Mouse (Mus musculus) ES-Bruce4 (cell line): ENCODE measurements around the gene Ntrk2. TPM values are rescaled to one million over a fixed set of nuclear protein-coding genes. Genes with fewer than 3 reads are reported as not detected.
"Not testable (repeated sequence)": the region's sequence is repeated elsewhere in the genome, so short reads cannot be mapped to it uniquely, and the experiment has no call there.

Source experiments
- H3K27ac ChIP-seq: 2 replicates; pipeline ENCODE4 v1.5.1; 2012; ENCODE audit warnings: low read length, inconsistent platforms; ENCODE audit not compliant: insufficient read depth
- H3K27me3 ChIP-seq: 2 replicates; pipeline ENCODE4 v1.6.1; 2012; ENCODE audit warnings: mild to moderate bottlenecking, low read length, inconsistent platforms; ENCODE audit not compliant: control insufficient read depth, poor library complexity, insufficient read depth, severe bottlenecking
- H3K36me3 ChIP-seq: 2 replicates; pipeline ENCODE4 v1.6.1; 2012; ENCODE audit warnings: inconsistent platforms, mild to moderate bottlenecking, low read length, moderate library complexity; ENCODE audit not compliant: control insufficient read depth, poor library complexity, insufficient read depth, severe bottlenecking
- H3K4me1 ChIP-seq: one replicate; pipeline ENCODE4 v1.8.1; 2011; ENCODE audit warnings: low read length; ENCODE audit not compliant: control insufficient read depth, insufficient read depth
- H3K4me3 ChIP-seq: 2 replicates; pipeline ENCODE4 v1.5.1; 2011; ENCODE audit warnings: low read depth, mild to moderate bottlenecking, low read length
- H3K9ac ChIP-seq: 2 replicates; pipeline ENCODE4 v1.6.1; 2012; ENCODE audit warnings: low read depth, mild to moderate bottlenecking, inconsistent platforms; ENCODE audit not compliant: poor library complexity, severe bottlenecking
- H3K9me3 ChIP-seq: replicated peaks from 2 replicates; pipeline ENCODE4 v1.6.1; 2012; ENCODE audit warnings: mild to moderate bottlenecking, low read length, inconsistent platforms; ENCODE audit not compliant: control insufficient read depth, poor library complexity, insufficient read depth, severe bottlenecking
- CTCF ChIP-seq: IDR thresholded peaks from one replicate; pipeline ENCODE4 v1.8.1; 2011; ENCODE audit warnings: low read depth, low read length
- EP300 ChIP-seq: IDR thresholded peaks from 2 replicates; pipeline ENCODE4 v1.6.1; 2011; ENCODE audit warnings: low read depth, low read length; ENCODE audit not compliant: insufficient read depth
- POLR2A ChIP-seq: IDR thresholded peaks from one replicate; pipeline ENCODE4 v1.8.1; 2011; ENCODE audit warnings: low read length; ENCODE audit not compliant: insufficient read depth
- polyA plus RNA-seq: library from polyadenylated mRNA; stranded (reverse); fragments of >200 nt; gene quantifications from 2 replicates; pipeline ENCODE4 v1.2.4, GENCODE M21; 2011; ENCODE audit warnings: low read depth; ENCODE audit not compliant: missing spikeins, insufficient read depth, insufficient read length

Gene Ntrk2
- polyA plus RNA-seq, 1 experiment: 1.7 TPM

GRCm38 (mm10) chr13:59092858-59093154, 286.4 kb downstream of the Ntrk2 start:
- H3K27ac ChIP-seq: no peak overlapping the region
- no peak overlapping the region for H3K9ac ChIP-seq
- H3K4me1 ChIP-seq: no peaks in the 10 kb centered on the region
- no peak for TF ChIP-seq EP300
- no peaks in the 10 kb centered on the region for H3K9me3 ChIP-seq
- no peaks in the 10 kb centered on the region for H3K27me3 ChIP-seq
- H3K4me3 ChIP-seq: no peak overlapping the region
- no peaks in the 10 kb centered on the region for H3K36me3 ChIP-seq

DNA sequence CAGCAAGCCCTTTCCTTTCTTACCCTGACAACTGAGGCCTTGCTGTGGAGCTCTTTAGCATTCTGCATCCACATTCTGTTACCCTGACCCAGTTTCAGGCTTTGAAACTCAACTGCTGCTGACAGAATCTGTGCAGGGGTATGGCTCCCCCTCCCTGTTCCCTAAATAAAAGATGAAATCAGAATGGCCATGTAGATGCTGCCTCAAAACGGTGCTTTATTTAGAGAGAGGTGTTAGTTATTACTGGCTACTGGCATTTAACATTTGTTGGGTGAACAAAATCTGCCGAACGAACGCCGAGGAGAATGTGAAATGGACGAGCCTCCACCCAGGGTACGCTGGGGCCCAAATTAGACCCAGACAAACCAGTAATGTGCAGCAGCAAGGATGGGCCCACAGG, 288.4 kb downstream of the Ntrk2 start:
- Histone ChIP-seq H3K9ac (no peak overlapping the region), H3K4me3 (no peak overlapping the region), H3K9me3 (no peaks in the 10 kb centered on the region), H3K27me3 (no peaks in the 10 kb centered on the region), H3K27ac (no peak overlapping the region), H3K36me3 (no peaks in the 10 kb centered on the region), H3K4me1 (no peaks in the 10 kb centered on the region)
- no peak for TF ChIP-seq EP300
- TF ChIP-seq CTCF: no peak

GRCm38 (mm10) chr13:59095811-59096391, 289.5 kb downstream of the Ntrk2 start:
- H3K27ac ChIP-seq: no peak overlapping the region
- H3K4me3 ChIP-seq: no peak overlapping the region
- H3K9ac ChIP-seq: no peak overlapping the region
- H3K27me3 ChIP-seq: no peaks in the 10 kb centered on the region
- H3K9me3 ChIP-seq: no peaks in the 10 kb centered on the region
- TF ChIP-seq EP300: no peak
- no peak for TF ChIP-seq CTCF
- no peak for TF ChIP-seq POLR2A
- H3K36me3 ChIP-seq: no peaks in the 10 kb centered on the region
- H3K4me1 ChIP-seq: no peaks in the 10 kb centered on the region

GRCm38 (mm10) chr13:59100086-59100485, 293.7 kb downstream of the Ntrk2 start:
- Histone ChIP-seq H3K4me3 (no peak overlapping the region), H3K9me3 (no peaks in the 10 kb centered on the region), H3K36me3 (no peaks in the 10 kb centered on the region), H3K4me1 (no peaks in the 10 kb centered on the region), H3K27ac (no peak overlapping the region), H3K27me3 (no peaks in the 10 kb centered on the region), H3K9ac (no peak overlapping the region)
- TF ChIP-seq CTCF: no peak
- TF ChIP-seq EP300: no peak
- no peak for TF ChIP-seq POLR2A

DNA sequence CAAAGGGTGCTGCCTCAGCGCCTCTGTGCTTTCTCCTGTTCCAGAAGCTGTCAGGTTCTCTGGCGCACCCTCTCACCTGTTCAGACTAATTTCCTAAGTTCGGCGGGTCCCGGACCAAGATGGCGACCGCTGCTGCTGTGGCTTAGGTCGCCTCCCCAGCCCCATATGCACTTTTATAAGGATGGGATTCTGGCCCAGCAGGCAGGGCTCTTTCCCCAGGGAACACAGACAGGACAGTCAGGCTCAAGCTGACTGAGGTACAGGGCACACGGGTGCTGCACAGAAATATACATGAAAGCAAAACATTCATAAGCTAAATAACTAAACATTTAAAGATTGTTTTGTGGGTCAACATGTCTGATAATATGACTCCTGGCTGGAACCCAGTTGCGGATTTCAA, 301.4 kb downstream of the Ntrk2 start:
- H3K4me1 ChIP-seq, H3K9me3 ChIP-seq, H3K36me3 ChIP-seq, H3K27me3 ChIP-seq, H3K27ac ChIP-seq: not testable (repeated sequence)
- Histone ChIP-seq H3K9ac (peak overlapping the region; percentile 61; the same call in 1 of the 2 replicates), H3K4me3 (0 out of 2 replicates have a peak overlapping the region, but pooled peaks have one; percentile 2)

GRCm38 (mm10) chr13:59110107-59110506, 303.7 kb downstream of the Ntrk2 start:
- H3K9ac ChIP-seq: no peak overlapping the region
- no peaks in the 10 kb centered on the region for H3K36me3 ChIP-seq
- no peaks in the 10 kb centered on the region for H3K9me3 ChIP-seq
- no peaks in the 10 kb centered on the region for H3K27me3 ChIP-seq
- TF ChIP-seq EP300: no peak
- no peak for TF ChIP-seq POLR2A
- no peak for TF ChIP-seq CTCF
- H3K4me1 ChIP-seq: no peaks in the 10 kb centered on the region
- H3K27ac ChIP-seq: no peak overlapping the region
- H3K4me3 ChIP-seq: no peak overlapping the region
